Mouse (Mus musculus): Measurements from ENCODE around the gene Hs3st6. TPM values are rescaled to one million over a fixed set of nuclear protein-coding genes. Genes with fewer than 3 reads are reported as not detected.

Hs3st6 gene
- polyA plus RNA-seq, 1 experiment from 2014 or later: 1.1 TPM

GRCm38 (mm10) chr17:24735446-24735845, 17.3 kb upstream of the Hs3st6 start:
- H3K36me3 ChIP-seq (ENCODE audit: control insufficient read depth, insufficient read depth, low read length): 0 out of 2 replicates have a peak, but pooled peaks cover 4% of the 10 kb centered on the region
- H3K4me3 ChIP-seq (ENCODE audit: low read depth, low read length): no peak overlapping the region
- peak overlapping the region; percentile 60; the same call in 1 of the 2 replicates for H3K27ac ChIP-seq (ENCODE audit: low read depth)
- WGBS: 92% methylated on average over 7 of the region's 7 CpGs
- peaks cover 7% of the 10 kb centered on the region; the same call in 1 of the 2 replicates for H3K4me1 ChIP-seq (replicated peaks; ENCODE audit: control insufficient read depth, insufficient read depth, low read length)
- H3K9me3 ChIP-seq (ENCODE audit: control insufficient read depth, low read length): no peaks in the 10 kb centered on the region
- ATAC-seq (replicated peaks; ENCODE audit: low FRiP score, low TSS enrichment, low read depth) (no peak), DNase-seq (ENCODE audit: low spot score) (no peak)
- H3K9ac ChIP-seq (ENCODE audit: low read length): no peak overlapping the region
- no peaks in the 10 kb centered on the region for H3K27me3 ChIP-seq (replicated peaks; ENCODE audit: control insufficient read depth, insufficient read depth, low read length)
- H3K4me2 ChIP-seq (ENCODE audit: low read length): peak overlapping the region; percentile 82

GRCm38 (mm10) chr17:24736330-24737051, 16.3 kb upstream of the Hs3st6 start, which contains the start of gene Msrb1:
Gene Msrb1 (plus strand): TSS chr17:24736642.
- peak within 1 kb of the TSS; percentile 82 for H3K4me2 ChIP-seq (ENCODE audit: low read length)
- H3K9ac ChIP-seq (ENCODE audit: low read length): peak within 1 kb of the TSS; percentile 65
- 1% methylated on average over 29 of the region's 29 CpGs for WGBS
- ATAC-seq (replicated peaks; ENCODE audit: low FRiP score, low TSS enrichment, low read depth) (peak; percentile 95), DNase-seq (ENCODE audit: low spot score) (peak; percentile 94)
- no peaks in the 10 kb centered on the region for H3K9me3 ChIP-seq (ENCODE audit: control insufficient read depth, low read length)
- H3K4me3 ChIP-seq (ENCODE audit: low read depth, low read length): peak within 1 kb of the TSS; percentile 61
- H3K4me1 ChIP-seq (replicated peaks; ENCODE audit: control insufficient read depth, insufficient read depth, low read length): peaks cover 7% of the 10 kb centered on the region; the same call in 1 of the 2 replicates
- H3K27me3 ChIP-seq (replicated peaks; ENCODE audit: control insufficient read depth, insufficient read depth, low read length): no peaks in the 10 kb centered on the region
- H3K36me3 ChIP-seq (ENCODE audit: control insufficient read depth, insufficient read depth, low read length): peaks cover 9% of the 10 kb centered on the region; the same call in 1 of the 2 replicates
- H3K27ac ChIP-seq (ENCODE audit: low read depth): peak within 1 kb of the TSS; percentile 60

DNA sequence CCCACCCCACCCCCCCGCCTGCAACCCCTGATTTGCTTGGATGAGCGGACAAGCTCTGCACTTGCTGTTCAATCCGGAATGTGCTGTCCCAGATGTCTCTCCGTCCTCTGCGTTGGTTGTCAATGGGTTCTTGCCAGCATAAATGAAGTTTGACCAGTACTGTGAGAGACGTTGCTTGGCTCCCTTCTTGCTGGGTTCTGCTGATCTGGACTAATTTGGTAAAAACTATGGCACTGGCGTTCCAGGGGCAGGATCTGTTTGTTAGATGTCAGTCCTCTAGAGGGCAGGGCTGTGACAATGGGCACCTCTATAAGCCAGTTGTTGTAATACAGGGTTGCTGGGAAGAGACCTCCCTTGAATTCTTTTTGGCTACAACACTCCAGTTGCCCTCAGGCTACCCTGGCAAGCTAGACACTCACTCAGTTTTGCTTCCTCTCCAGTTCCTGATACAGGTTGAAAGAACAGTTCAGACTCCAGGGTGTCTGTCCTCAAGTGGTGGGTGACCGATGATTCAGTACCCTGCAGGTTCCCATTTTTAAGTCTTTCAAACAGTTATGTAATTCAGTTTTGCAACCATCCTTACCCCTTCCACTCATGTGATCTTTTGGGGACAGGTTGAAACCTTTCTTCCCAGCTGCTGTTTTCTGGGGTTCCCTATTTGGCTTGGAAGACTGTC, 15.5 kb upstream of the Hs3st6 start:
- WGBS: 28% methylated on average over 8 of the region's 8 CpGs
- Histone ChIP-seq H3K4me2 (ENCODE audit: low read length) (peak overlapping the region; percentile 82), H3K4me3 (ENCODE audit: low read depth, low read length) (peak overlapping the region; percentile 61), H3K36me3 (ENCODE audit: control insufficient read depth, insufficient read depth, low read length) (peaks cover 15% of the 10 kb centered on the region; the same call in 1 of the 2 replicates), H3K9me3 (ENCODE audit: control insufficient read depth, low read length) (no peaks in the 10 kb centered on the region), H3K27ac (ENCODE audit: low read depth) (no peak overlapping the region), H3K4me1 (replicated peaks; ENCODE audit: control insufficient read depth, insufficient read depth, low read length) (peaks cover 7% of the 10 kb centered on the region; the same call in 1 of the 2 replicates), H3K27me3 (replicated peaks; ENCODE audit: control insufficient read depth, insufficient read depth, low read length) (no peaks in the 10 kb centered on the region), H3K9ac (ENCODE audit: low read length) (peak overlapping the region; percentile 65)
- DNase-seq (ENCODE audit: low spot score): no peak
- no peak for ATAC-seq (replicated peaks; ENCODE audit: low FRiP score, low TSS enrichment, low read depth)

DNA sequence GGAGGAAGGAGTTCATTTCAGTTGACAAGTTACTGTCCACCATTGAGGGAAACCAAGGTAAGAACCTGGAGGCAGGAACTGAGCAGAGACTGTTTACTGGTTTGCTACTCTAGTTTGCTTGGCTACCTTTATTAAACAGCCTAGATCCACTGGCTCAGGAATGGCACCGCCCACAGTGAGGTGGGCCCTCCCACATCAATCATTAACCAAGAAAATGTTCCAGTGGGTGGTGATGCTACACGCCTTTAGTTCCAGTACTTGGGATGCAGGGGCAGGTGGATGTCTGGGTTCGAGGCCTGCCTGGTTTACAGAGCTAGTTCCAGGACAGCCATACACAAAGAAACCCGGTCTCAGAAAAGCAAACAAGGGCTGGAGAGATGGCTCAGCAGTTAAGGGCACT, 14.6 kb upstream of the Hs3st6 start:
- Histone ChIP-seq H3K9me3 (ENCODE audit: control insufficient read depth, low read length) (no peaks in the 10 kb centered on the region), H3K4me3 (ENCODE audit: low read depth, low read length) (no peak overlapping the region), H3K4me1 (replicated peaks; ENCODE audit: control insufficient read depth, insufficient read depth, low read length) (peaks cover 7% of the 10 kb centered on the region; the same call in 1 of the 2 replicates), H3K36me3 (ENCODE audit: control insufficient read depth, insufficient read depth, low read length) (peaks cover 15% of the 10 kb centered on the region; the same call in 1 of the 2 replicates), H3K4me2 (ENCODE audit: low read length) (no peak overlapping the region), H3K27me3 (replicated peaks; ENCODE audit: control insufficient read depth, insufficient read depth, low read length) (no peaks in the 10 kb centered on the region), H3K9ac (ENCODE audit: low read length) (no peak overlapping the region), H3K27ac (ENCODE audit: low read depth) (no peak overlapping the region)
- no peak for ATAC-seq (replicated peaks; ENCODE audit: low FRiP score, low TSS enrichment, low read depth)
- no peak for DNase-seq (ENCODE audit: low spot score)
- WGBS: 82% methylated on average over 4 of the region's 4 CpGs

DNA sequence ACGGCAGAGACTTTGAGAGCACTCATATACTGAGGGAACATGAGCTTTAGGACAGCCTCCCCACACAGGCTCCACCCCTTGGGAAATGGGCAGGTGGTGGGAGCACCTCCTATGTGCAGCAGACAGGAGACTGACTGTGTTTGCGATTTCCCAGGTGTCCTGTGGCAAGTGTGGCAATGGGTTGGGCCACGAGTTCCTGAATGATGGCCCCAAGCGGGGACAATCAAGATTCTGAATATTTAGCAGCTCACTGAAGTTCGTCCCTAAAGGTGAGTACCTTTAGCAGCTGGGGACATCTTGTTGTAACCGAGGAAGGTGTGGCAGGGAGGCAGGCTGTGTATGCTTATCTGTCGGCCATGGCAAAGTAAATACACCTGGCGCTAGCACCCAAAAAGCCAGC, 12.9 kb upstream of the Hs3st6 start:
- no peak overlapping the region for H3K9ac ChIP-seq (ENCODE audit: low read length)
- H3K9me3 ChIP-seq (ENCODE audit: control insufficient read depth, low read length): no peaks in the 10 kb centered on the region
- WGBS: 73% methylated on average over 8 of the region's 8 CpGs
- no peak overlapping the region for H3K4me3 ChIP-seq (ENCODE audit: low read depth, low read length)
- no peak overlapping the region for H3K27ac ChIP-seq (ENCODE audit: low read depth)
- ATAC-seq (replicated peaks; ENCODE audit: low FRiP score, low TSS enrichment, low read depth): no peak
- peaks cover 7% of the 10 kb centered on the region; the same call in 1 of the 2 replicates for H3K4me1 ChIP-seq (replicated peaks; ENCODE audit: control insufficient read depth, insufficient read depth, low read length)
- no peak for DNase-seq (ENCODE audit: low spot score)
- H3K4me2 ChIP-seq (ENCODE audit: low read length): no peak overlapping the region
- H3K27me3 ChIP-seq (replicated peaks; ENCODE audit: control insufficient read depth, insufficient read depth, low read length): no peaks in the 10 kb centered on the region
- H3K36me3 ChIP-seq (ENCODE audit: control insufficient read depth, insufficient read depth, low read length): peaks cover 15% of the 10 kb centered on the region; the same call in 1 of the 2 replicates

GRCm38 (mm10) chr17:24742307-24742706, 10.5 kb upstream of the Hs3st6 start:
- Histone ChIP-seq H3K4me3 (ENCODE audit: low read depth, low read length) (no peak overlapping the region), H3K36me3 (ENCODE audit: control insufficient read depth, insufficient read depth, low read length) (peaks cover 15% of the 10 kb centered on the region; the same call in 1 of the 2 replicates), H3K4me1 (replicated peaks; ENCODE audit: control insufficient read depth, insufficient read depth, low read length) (peaks cover 6% of the 10 kb centered on the region; the same call in 1 of the 2 replicates), H3K4me2 (ENCODE audit: low read length) (no peak overlapping the region), H3K27me3 (replicated peaks; ENCODE audit: control insufficient read depth, insufficient read depth, low read length) (no peaks in the 10 kb centered on the region), H3K9me3 (ENCODE audit: control insufficient read depth, low read length) (no peaks in the 10 kb centered on the region), H3K9ac (ENCODE audit: low read length) (no peak overlapping the region), H3K27ac (ENCODE audit: low read depth) (no peak overlapping the region)
- no peak for DNase-seq (ENCODE audit: low spot score)
- WGBS: 79% methylated on average over 8 of the region's 8 CpGs
- ATAC-seq (replicated peaks; ENCODE audit: low FRiP score, low TSS enrichment, low read depth): no peak

- no peak overlapping the region for H3K9ac ChIP-seq (ENCODE audit: low read length)
- ATAC-seq (replicated peaks; ENCODE audit: low FRiP score, low TSS enrichment, low read depth): no peak
- H3K9me3 ChIP-seq (ENCODE audit: control insufficient read depth, low read length): no peaks in the 10 kb centered on the region
- no peaks in the 10 kb centered on the region for H3K27me3 ChIP-seq (replicated peaks; ENCODE audit: control insufficient read depth, insufficient read depth, low read length)
- no peak overlapping the region for H3K27ac ChIP-seq (ENCODE audit: low read depth)
- no peak overlapping the region for H3K4me3 ChIP-seq (ENCODE audit: low read depth, low read length)
- H3K4me1 ChIP-seq (replicated peaks; ENCODE audit: control insufficient read depth, insufficient read depth, low read length): 0 out of 2 replicates have a peak, but pooled peaks cover 6% of the 10 kb centered on the region
- DNase-seq (ENCODE audit: low spot score): no peak
- no peak overlapping the region for H3K4me2 ChIP-seq (ENCODE audit: low read length)
- 71% methylated on average over 5 of the region's 5 CpGs for WGBS
- peaks cover 15% of the 10 kb centered on the region; the same call in 1 of the 2 replicates for H3K36me3 ChIP-seq (ENCODE audit: control insufficient read depth, insufficient read depth, low read length)
These were observed 8.9 kb upstream of the Hs3st6 start for GRCm38 (mm10) chr17:24743896-24744295.

DNA sequence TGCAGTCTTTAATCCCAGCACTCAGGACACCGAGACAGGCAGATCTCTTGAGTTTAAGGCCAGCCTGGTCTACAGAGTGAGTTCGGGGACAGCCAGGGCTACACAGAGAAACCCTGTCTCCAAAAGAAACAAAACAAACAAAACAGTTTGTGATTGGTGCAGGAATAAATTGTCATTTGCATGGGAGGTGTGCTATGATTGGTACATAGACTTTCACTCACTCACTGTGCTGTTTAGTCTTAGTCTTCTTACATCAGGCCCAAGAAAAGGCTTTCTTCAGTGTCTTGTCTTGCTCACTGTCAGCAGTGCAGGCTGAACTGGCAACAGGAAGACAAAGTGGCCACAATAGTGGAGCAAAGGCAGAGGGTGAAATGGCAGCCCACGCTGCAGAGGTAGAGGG, 8.4 kb upstream of the Hs3st6 start:
- 73% methylated on average over 3 of the region's 3 CpGs for WGBS
- peaks cover 15% of the 10 kb centered on the region; the same call in 1 of the 2 replicates for H3K36me3 ChIP-seq (ENCODE audit: control insufficient read depth, insufficient read depth, low read length)
- no peak overlapping the region for H3K4me3 ChIP-seq (ENCODE audit: low read depth, low read length)
- H3K4me1 ChIP-seq (replicated peaks; ENCODE audit: control insufficient read depth, insufficient read depth, low read length): 0 out of 2 replicates have a peak, but pooled peaks cover 6% of the 10 kb centered on the region
- no peak overlapping the region for H3K27ac ChIP-seq (ENCODE audit: low read depth)
- H3K9ac ChIP-seq (ENCODE audit: low read length): no peak overlapping the region
- ATAC-seq (replicated peaks; ENCODE audit: low FRiP score, low TSS enrichment, low read depth): no peak
- H3K4me2 ChIP-seq (ENCODE audit: low read length): no peak overlapping the region
- H3K9me3 ChIP-seq (ENCODE audit: control insufficient read depth, low read length): no peaks in the 10 kb centered on the region
- no peaks in the 10 kb centered on the region for H3K27me3 ChIP-seq (replicated peaks; ENCODE audit: control insufficient read depth, insufficient read depth, low read length)
- no peak for DNase-seq (ENCODE audit: low spot score)

Data from intestine, embryonic 14.5 days (tissue).